Mouse (Mus musculus) embryonic fibroblast, embryonic 13.5 days (primary cell): Measurements from ENCODE around the gene Gucy2g.

Source experiments
- CTCF ChIP-seq: IDR thresholded peaks from 2 replicates; pipeline ENCODE4 v1.5.1; 2011; ENCODE audit warnings: mild to moderate bottlenecking, control low read depth, low read length, moderate library complexity, borderline replicate concordance; ENCODE audit not compliant: insufficient read depth
- POLR2A ChIP-seq: IDR thresholded peaks from 2 replicates; pipeline ENCODE4 v1.6.1; 2011; ENCODE audit warnings: low read depth, mild to moderate bottlenecking, control low read depth, low read length, moderate library complexity

DNA sequence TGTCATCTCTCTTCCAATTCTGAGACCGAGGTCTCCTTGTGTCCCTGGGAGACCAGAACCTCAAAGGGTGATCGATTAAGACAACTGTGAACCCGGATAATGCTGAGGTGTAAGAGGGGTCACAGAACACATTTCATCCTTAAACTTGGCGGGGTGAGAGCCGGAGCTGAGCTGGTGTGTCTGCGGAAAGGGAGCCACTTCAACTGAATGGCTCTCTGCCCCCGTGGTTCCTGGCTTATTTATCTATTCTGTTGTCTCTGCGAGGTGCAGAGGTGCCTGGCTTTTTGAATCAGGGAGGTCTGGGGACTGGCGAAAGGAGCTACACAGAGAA, 12.2 kb upstream of the Gucy2g start:
- TF ChIP-seq POLR2A, result no peak
- no peak for TF ChIP-seq CTCF
